Mouse (Mus musculus) liver, embryonic 14.5 days (tissue): Measurements from ENCODE around the gene Srrm4. TPM values are rescaled to one million over a fixed set of nuclear protein-coding genes. Genes with fewer than 3 reads are reported as not detected.

Source experiments
- ATAC-seq: fragments of 200-750 bp; cut with Nextera tagmentation; 2 replicates; pipeline ENCODE4 v1.8.0; 2017; ENCODE audit warnings: moderate number of reproducible peaks, mild to moderate bottlenecking, moderate library complexity; ENCODE audit not compliant: insufficient read depth
- DNase-seq, 3 experiments: peaks; one replicate each; pipeline ENCODE4 v3.0.0-alpha.2; 2012 to 2013; ENCODE audit warnings: low read depth in 3 of 3, low spot score in 3 of 3
- H3K27ac ChIP-seq: fragments of 300-500 bp; sonication (generic); 2 replicates; pipeline ENCODE4 v1.5.1; 2014; ENCODE audit warnings: moderate library complexity, mild to moderate bottlenecking, control low read depth, inconsistent platforms
- H3K27me3 ChIP-seq: fragments of 300-500 bp; sonication (generic); 2 replicates; pipeline ENCODE4 v1.6.1; 2014; ENCODE audit warnings: mild to moderate bottlenecking, low read length, moderate library complexity; ENCODE audit not compliant: control insufficient read depth, insufficient read depth
- H3K36me3 ChIP-seq: fragments of 300-500 bp; sonication (generic); replicated peaks from 2 replicates; pipeline ENCODE4 v1.6.1; 2014; ENCODE audit warnings: low read depth; ENCODE audit not compliant: control insufficient read depth, insufficient read depth
- H3K4me1 ChIP-seq, 2 experiments: fragments of 200-500 bp in 1 of 2; fragments of 300-500 bp in 1 of 2; sonication (generic) in 1 of 2; replicated peaks; 2 replicates each; pipeline ENCODE4 v1.6.1; 2012 to 2014; ENCODE audit warnings: antibody characterized with exemption in 1 of 2, inconsistent platforms in 1 of 2, low read length in 1 of 2; ENCODE audit not compliant: control insufficient read depth in 2 of 2, insufficient read depth in 2 of 2
- H3K4me2 ChIP-seq: fragments of 300-500 bp; sonication (generic); 2 replicates; pipeline ENCODE4 v1.6.1; 2014; ENCODE audit warnings: low read depth, mild to moderate bottlenecking, control low read depth, moderate library complexity
- H3K4me3 ChIP-seq, 2 experiments: fragments of 200-500 bp in 1 of 2; fragments of 300-500 bp in 1 of 2; sonication (generic) in 1 of 2; 2 replicates each; pipeline ENCODE4 v1.5.1; 2012 to 2014; ENCODE audit warnings: low read depth in 2 of 2, low read length in 2 of 2, mild to moderate bottlenecking in 2 of 2, control low read depth in 1 of 2, inconsistent platforms in 1 of 2, moderate library complexity in 1 of 2; ENCODE audit not compliant: insufficient read depth in 1 of 2
- H3K9ac ChIP-seq: fragments of 300-500 bp; sonication (generic); replicated peaks from 2 replicates; pipeline ENCODE4 v1.6.1; 2014; ENCODE audit warnings: mild to moderate bottlenecking, control low read depth, moderate library complexity
- H3K9me3 ChIP-seq: fragments of 300-500 bp; sonication (generic); 2 replicates; pipeline ENCODE4 v1.6.1; 2016; ENCODE audit warnings: low read length, mixed read lengths; ENCODE audit not compliant: control insufficient read depth
- CTCF ChIP-seq: IDR thresholded peaks from 2 replicates; pipeline ENCODE4 v1.5.1; 2016; ENCODE audit warnings: antibody characterized with exemption, low read depth, control low read depth
- EP300 ChIP-seq: IDR thresholded peaks from 2 replicates; pipeline ENCODE4 v1.6.1; 2016; ENCODE audit warnings: antibody characterized with exemption, low read depth
- WGBS: fragments of 180-500 bp; shearing (Covaris S2); extraction: QIAGEN DNeasy Blood & Tissue Kit; methylation state at CpG from one replicate; pipeline ENCODE4 v1.1.7; 2014; ENCODE audit not compliant: insufficient replicate concordance; 5-methylcytosine and 5-hydroxymethylcytosine counted together
- polyA plus RNA-seq, 2 experiments: library from polyadenylated mRNA; depleted of rRNA in 1 of 2; stranded (reverse) in 1 of 2; unstranded in 1 of 2; fragments of >200 nt; fragmentation: Nextera tagmentation in 1 of 2; extraction: Ambion mirVana in 1 of 2; gene quantifications; 2 replicates each; pipeline versions ENCODE4 v1.2.1 to v1.2.3; 2012 to 2014

The Srrm4 gene
- polyA plus RNA-seq, 2 experiments: 0.17 to 0.28 TPM

DNA sequence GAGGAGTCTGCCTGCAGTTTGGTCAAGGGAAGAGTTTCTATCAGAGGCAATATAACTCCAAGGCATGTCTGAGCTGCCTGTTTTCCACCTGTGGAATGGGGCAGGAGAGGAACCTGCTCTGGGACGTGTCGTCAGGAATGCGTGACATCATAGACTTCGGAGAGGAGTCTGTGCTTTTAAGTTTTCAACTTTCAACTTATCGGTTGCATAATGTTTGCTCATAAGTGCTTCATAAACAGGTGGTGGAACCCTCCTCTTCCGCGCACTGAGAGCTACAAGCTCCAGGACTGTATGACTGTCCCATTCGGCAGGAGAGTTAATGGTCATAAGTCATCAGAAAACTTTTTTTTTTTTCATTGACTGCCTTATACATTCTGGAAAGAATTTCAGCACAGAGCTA lies 167.9 kb downstream of the Srrm4 start:
- Histone ChIP-seq H3K9me3 (no peaks in the 10 kb centered on the region), H3K36me3 (no peaks in the 10 kb centered on the region), H3K27me3 (no peaks in the 10 kb centered on the region), H3K27ac (no peak overlapping the region), H3K4me1 (no peaks in the 10 kb centered on the region; a peak in 1 of 4 replicates), H3K4me3 (no peak overlapping the region), H3K4me2 (no peak overlapping the region), H3K9ac (no peak overlapping the region)
- 60% methylated on average over 8 of the region's 8 CpGs for WGBS
- DNase-seq (no peak), ATAC-seq (no peak)
- TF ChIP-seq EP300: no peak
- no peak for TF ChIP-seq CTCF

DNA sequence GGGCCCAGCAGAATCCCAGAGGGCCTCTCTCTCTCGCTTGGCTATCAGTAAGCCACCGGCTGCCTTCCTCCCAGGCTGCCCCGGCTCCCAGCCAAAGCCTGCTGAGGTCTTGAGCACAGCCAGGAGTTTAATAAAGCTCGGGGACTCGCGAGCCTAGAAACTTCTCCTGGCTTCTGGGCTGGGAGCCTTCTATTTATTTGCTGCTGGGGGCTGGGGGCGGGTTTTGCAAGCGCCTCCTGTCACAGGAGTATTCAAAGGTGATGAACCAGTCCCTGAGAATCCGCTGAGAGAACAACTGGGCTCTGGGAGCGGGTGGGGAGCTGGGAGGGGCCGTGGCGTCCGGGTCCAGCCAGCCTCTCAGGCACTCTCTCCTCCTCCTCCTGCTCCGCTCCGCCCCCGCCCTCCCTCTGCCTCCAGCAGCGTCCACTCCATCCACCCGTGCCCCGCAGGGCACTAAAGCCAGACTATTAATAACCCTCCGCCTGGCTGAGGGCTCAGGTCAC lies 168.9 kb downstream of the Srrm4 start, which contains the start of gene Hspb8:
Hspb8 (minus strand) TSS at position 166 of the 503 bp plus-strand sequence.
- TF ChIP-seq CTCF (no peak), EP300 (no peak)
- no peak within 1 kb of the TSS for H3K27ac ChIP-seq
- peak within 1 kb of the TSS; percentile 1 to 32 for H3K4me3 ChIP-seq
- H3K9ac ChIP-seq: no peak within 1 kb of the TSS
- H3K4me2 ChIP-seq: peak within 1 kb of the TSS; percentile 31
- no peaks in the 10 kb centered on the region; a peak in 1 of 4 replicates for H3K4me1 ChIP-seq
- DNase-seq: peak in 1 of 3 experiments; percentile 7
- 1% methylated on average over 20 of the region's 20 CpGs for WGBS
- H3K27me3 ChIP-seq: no peaks in the 10 kb centered on the region
- no peaks in the 10 kb centered on the region for H3K36me3 ChIP-seq
- H3K9me3 ChIP-seq: no peaks in the 10 kb centered on the region
- ATAC-seq: peak; percentile 67; the same call in 1 of the 2 replicates

DNA sequence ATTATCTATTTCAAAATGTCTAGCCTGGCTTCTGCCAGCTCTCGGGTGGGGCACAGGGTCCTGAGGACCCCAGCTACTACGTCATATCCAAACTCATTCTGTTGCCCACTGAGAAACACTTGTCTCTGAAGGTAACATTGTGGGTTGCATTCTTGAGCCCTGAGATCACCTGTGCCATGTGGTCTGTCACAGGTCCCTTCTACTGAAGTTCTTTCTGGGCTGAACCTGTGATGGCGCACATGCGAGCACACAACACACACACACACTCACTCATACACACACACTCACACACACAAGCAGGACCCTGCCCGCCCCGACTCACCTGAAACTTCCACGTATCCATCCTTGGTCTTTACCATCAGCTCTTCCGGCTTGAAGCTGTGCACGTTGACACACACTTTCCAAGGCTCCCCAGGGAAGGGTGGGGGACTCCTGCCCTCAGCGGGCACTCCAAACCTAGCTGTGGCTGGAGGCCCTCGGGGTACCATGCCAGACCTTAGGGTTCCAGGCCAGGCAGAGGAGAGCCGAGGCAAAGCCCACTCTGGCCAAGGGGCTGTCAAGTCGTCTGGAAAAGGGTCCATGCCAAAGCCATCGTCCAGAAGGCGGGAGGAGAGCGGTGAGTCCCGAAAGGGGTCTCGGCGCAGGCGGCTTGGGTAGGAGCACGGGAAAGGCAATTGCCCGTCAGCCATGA lies 169.7 kb downstream of the Srrm4 start:
- 52% methylated on average over 22 of the region's 22 CpGs for WGBS
- no peaks in the 10 kb centered on the region; a peak in 1 of 4 replicates for H3K4me1 ChIP-seq
- TF ChIP-seq CTCF (no peak), EP300 (no peak)
- no peaks in the 10 kb centered on the region for H3K36me3 ChIP-seq
- DNase-seq (no peak), ATAC-seq (no peak)
- no peaks in the 10 kb centered on the region for H3K9me3 ChIP-seq
- H3K9ac ChIP-seq: no peak overlapping the region
- H3K4me2 ChIP-seq: peak overlapping the region; percentile 31
- no peaks in the 10 kb centered on the region for H3K27me3 ChIP-seq
- H3K27ac ChIP-seq: no peak overlapping the region
- H3K4me3 ChIP-seq: peak overlapping the region; percentile 1 to 32

DNA sequence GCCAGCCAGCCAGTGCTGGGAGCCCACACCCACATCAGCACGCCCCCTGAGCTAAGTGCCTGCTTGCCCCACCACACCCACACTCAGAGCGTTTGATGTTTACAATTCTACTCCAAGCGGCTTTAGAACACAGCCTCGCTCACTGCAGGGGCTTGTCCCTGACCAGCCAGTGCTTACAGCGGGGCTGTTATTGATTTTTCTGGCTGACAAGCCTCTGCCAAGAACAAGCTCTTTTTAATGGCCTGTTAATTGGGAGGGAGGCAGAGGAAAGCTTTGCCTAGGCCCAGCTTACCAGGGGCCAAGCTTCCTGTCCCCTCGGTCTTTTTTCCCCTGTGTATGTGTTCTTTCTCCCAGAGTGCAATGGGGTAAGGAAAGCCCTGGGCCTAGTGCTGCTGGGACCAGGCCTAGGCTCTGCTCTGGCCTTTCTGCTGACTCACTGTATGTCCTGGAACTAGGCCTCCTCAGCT lies 170.8 kb downstream of the Srrm4 start:
- Histone ChIP-seq H3K4me1 (no peaks in the 10 kb centered on the region; a peak in 1 of 4 replicates), H3K9me3 (no peaks in the 10 kb centered on the region), H3K9ac (no peak overlapping the region), H3K36me3 (no peaks in the 10 kb centered on the region), H3K4me3 (no peak overlapping the region), H3K27ac (no peak overlapping the region), H3K4me2 (no peak overlapping the region), H3K27me3 (no peaks in the 10 kb centered on the region)
- peak; percentile 37; the same call in 1 of the 2 replicates for ATAC-seq
- TF ChIP-seq EP300: no peak
- TF ChIP-seq CTCF: no peak
- no peak for DNase-seq
- WGBS: 32% methylated on average over 6 of the region's 6 CpGs

DNA sequence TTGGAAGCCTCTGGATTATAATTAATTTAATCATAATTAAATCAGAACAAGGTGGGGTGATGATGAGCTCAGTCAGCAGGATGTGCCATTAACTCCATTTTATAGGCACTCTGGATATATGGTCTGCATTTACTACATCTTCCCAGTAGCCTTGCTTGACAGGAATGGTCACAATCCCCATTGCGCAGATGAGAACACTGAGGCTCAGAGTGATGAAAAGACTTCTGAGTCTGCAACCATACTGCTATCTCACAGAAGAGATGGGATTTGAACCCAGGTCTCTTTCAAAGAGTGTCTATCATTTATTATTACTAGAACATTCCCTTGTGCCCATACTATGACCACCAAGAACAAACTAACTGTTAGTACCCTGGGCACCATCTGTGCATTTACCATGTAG lies 171.4 kb downstream of the Srrm4 start:
- TF ChIP-seq EP300 (no peak), CTCF (no peak)
- Histone ChIP-seq H3K4me3 (no peak overlapping the region), H3K9me3 (no peaks in the 10 kb centered on the region), H3K36me3 (no peaks in the 10 kb centered on the region), H3K9ac (no peak overlapping the region), H3K27ac (no peak overlapping the region), H3K27me3 (no peaks in the 10 kb centered on the region), H3K4me2 (peak overlapping the region; percentile 11; the same call in 1 of the 2 replicates), H3K4me1 (no peaks in the 10 kb centered on the region; a peak in 1 of 4 replicates)
- DNase-seq (no peak), ATAC-seq (no peak)
- 86% methylated on average over 1 of the region's 1 CpGs for WGBS
